30 mouse cellular contexts compared by ENCODE assay signal in genomic region chr7:131437051-131437450, GRCm38 (mm10). TPM values are rescaled to one million over a fixed set of nuclear protein-coding genes. Genes with fewer than 3 reads are reported as not detected.
DNase-seq lines count a peak whose midpoint lies in the region; ATAC-seq and TF ChIP-seq lines count a peak whose summit lies in the region.
"Had no signal": no experiment of that assay in that cellular context is flagged by ENCODE, and none has a peak within 500 bp of the region (broad histone marks: within the 10 kb centered on the region; RNA-seq: fewer than 3 reads in every experiment).

No protein-coding gene starts in this region.

- no peak overlapping the region for H3K9ac ChIP-seq in ES-E14 (ENCODE audit: insufficient read depth, low read depth, low read length, poor library complexity, severe bottlenecking)
- H3K9ac ChIP-seq in intestine, postnatal 0 days (ENCODE audit: low read depth, low read length) = no peak overlapping the region
- H3K9ac ChIP-seq: embryonic facial prominence, embryonic 13.5 days; forebrain, embryonic 13.5 days; heart, embryonic 12.5 days; heart, embryonic 15.5 days; hindbrain, embryonic 13.5 days had no signal

- peaks cover 0 to 5% of the 10 kb centered on the region in 2 experiments; a peak in 1 of 4 replicates for H3K4me1 ChIP-seq in ES-E14 (ENCODE audit: control insufficient read depth in 2 of 2, insufficient read depth in 2 of 2, low read length in 2 of 2, poor library complexity in 1 of 2)
- no peaks in the 10 kb centered on the region for H3K4me1 ChIP-seq in intestine, postnatal 0 days (replicated peaks; ENCODE audit: control insufficient read depth, insufficient read depth, low read length)
- H3K4me1 ChIP-seq: embryonic facial prominence, embryonic 10.5 days; embryonic facial prominence, embryonic 13.5 days; forebrain, embryonic 10.5 days; forebrain, embryonic 13.5 days; heart, embryonic 12.5 days; heart, embryonic 15.5 days; hindbrain, embryonic 10.5 days; hindbrain, embryonic 13.5 days had no signal

- in situ Hi-C loops in ES-E14 (cut with MboI; ENCODE audit: low sequenced_read_pairs in 2 of 2, unreplicated experiment in 2 of 2) = no loop called here

- H3K36me3 ChIP-seq in ES-E14 (ENCODE audit: control insufficient read depth, insufficient read depth, low read length, poor library complexity, severe bottlenecking) = no peaks in the 10 kb centered on the region
- peaks cover 3% of the 10 kb centered on the region; the same call in 1 of the 2 replicates for H3K36me3 ChIP-seq in intestine, postnatal 0 days (ENCODE audit: control insufficient read depth, insufficient read depth)
- H3K36me3 ChIP-seq: forebrain, embryonic 10.5 days had no signal

- no peak overlapping the region for H3K4me2 ChIP-seq in intestine, postnatal 0 days (replicated peaks; ENCODE audit: low read depth)
- H3K4me2 ChIP-seq: embryonic facial prominence, embryonic 13.5 days; forebrain, embryonic 13.5 days; heart, embryonic 12.5 days; heart, embryonic 15.5 days; hindbrain, embryonic 13.5 days had no signal

- H3K27ac ChIP-seq in ES-E14 (ENCODE audit: insufficient read depth, low read depth, low read length, poor library complexity, severe bottlenecking) = 0 out of 2 replicates have a peak overlapping the region, but pooled peaks have one; percentile 28
- no peak overlapping the region for H3K27ac ChIP-seq in intestine, postnatal 0 days (ENCODE audit: low read depth, low read length)
- H3K27ac ChIP-seq: embryonic facial prominence, embryonic 10.5 days; embryonic facial prominence, embryonic 13.5 days; forebrain, embryonic 10.5 days; forebrain, embryonic 13.5 days; gastrocnemius, adult 2 months; heart, embryonic 15.5 days; hindbrain, embryonic 10.5 days; hindbrain, embryonic 13.5 days had no signal

- H3K9me3 ChIP-seq in ES-E14 (ENCODE audit: control insufficient read depth, insufficient read depth, low read depth, low read length) = no peaks in the 10 kb centered on the region
- no peaks in the 10 kb centered on the region for H3K9me3 ChIP-seq in intestine, postnatal 0 days (ENCODE audit: control insufficient read depth)
- H3K9me3 ChIP-seq: embryonic facial prominence, embryonic 10.5 days; embryonic facial prominence, embryonic 13.5 days; forebrain, embryonic 10.5 days; forebrain, embryonic 13.5 days; heart, embryonic 12.5 days; heart, embryonic 15.5 days; hindbrain, embryonic 10.5 days; hindbrain, embryonic 13.5 days had no signal

- no peaks in the 10 kb centered on the region for H3K27me3 ChIP-seq in intestine, postnatal 0 days (replicated peaks; ENCODE audit: control insufficient read depth, insufficient read depth, low read length)
- H3K27me3 ChIP-seq: embryonic facial prominence, embryonic 13.5 days; heart, embryonic 12.5 days; heart, embryonic 15.5 days; hindbrain, embryonic 13.5 days had no signal

- 40% methylated on average over 3 of the region's 3 CpGs for WGBS in intestine, postnatal 0 days

- peak; percentile 69 for ATAC-seq in intestine, postnatal 0 days
- ATAC-seq: forebrain, embryonic 13.5 days; forebrain, embryonic 16.5 days; hindbrain, embryonic 16.5 days had no signal

- no peak for TF ChIP-seq CTCF in intestine, postnatal 0 days (IDR thresholded peaks at IDR 0.05; ENCODE audit: low read depth)

- DNase-seq in ES-E14 (ENCODE audit: low read depth, low spot score) (no peak), ZHBTc4 (ENCODE audit: low read depth, low spot score) (peak; percentile 14)
- DNase-seq in gastrocnemius, adult 8-10 months (ENCODE audit: low spot score in 2 of 2) = no peak
- no peak for DNase-seq in embryo, embryonic 10.5 days (ENCODE audit: low spot score)
- DNase-seq in spleen, postnatal 36 days (ENCODE audit: low spot score in 2 of 2) = no peak
- DNase-seq: adrenal gland, adult 2 months; adrenal gland, postnatal 14 days; B cell, adult 2 months; cerebellum, adult 11 months; cerebellum, adult 2 months; cerebellum, adult 9-11 months; cerebellum, postnatal 25 days; embryo, embryonic 11 days; gastrocnemius, adult 2 months; gastrocnemius, postnatal 25 days; heart, adult 18-20 months; heart, postnatal 10 days; heart, postnatal 36 days; kidney, adult 11 months had no signal

- H3K4me3 ChIP-seq in ES-E14 (ENCODE audit: insufficient read depth in 1 of 2, low read depth in 1 of 2, low read length in 2 of 2, poor library complexity in 1 of 2, severe bottlenecking in 1 of 2) = no peak overlapping the region
- no peak overlapping the region for H3K4me3 ChIP-seq in intestine, postnatal 0 days (ENCODE audit: low read depth, low read length)
- H3K4me3 ChIP-seq: embryonic facial prominence, embryonic 10.5 days; embryonic facial prominence, embryonic 13.5 days; forebrain, embryonic 10.5 days; forebrain, embryonic 13.5 days; gastrocnemius, adult 2 months; heart, embryonic 12.5 days; heart, embryonic 15.5 days; hindbrain, embryonic 10.5 days; hindbrain, embryonic 13.5 days had no signal

TF ChIP-seq in ES-E14, 5 proteins besides CTCF, POLR2A, EP300 and RAD21:
- TF ChIP-seq CHD2 (IDR thresholded peaks at IDR 0.05; ENCODE audit: low read depth, low read length) (no peak), ZNF384 (IDR thresholded peaks at IDR 0.05; ENCODE audit: low read depth, low read length) (no peak), ZC3H11A (IDR thresholded peaks at IDR 0.05; ENCODE audit: borderline replicate concordance, low read depth, low read length) (no peak), HCFC1 (IDR thresholded peaks at IDR 0.05; ENCODE audit: borderline replicate concordance, insufficient read depth, low read length) (no peak)
TF ChIP-seq in ES-E14: peak in this region for 0.

RNA-seq across cellular contexts. Expression of gene Acadsb, which starts 26.6 kb away (rescaled TPM):
- 11.8 and 22.4 TPM in 2 replicates for total RNA-seq in ES-E14 (2012; rRNA removed)
- 23.1 and 23.6 TPM in 2 replicates for polyA plus RNA-seq in intestine, postnatal 0 days (2015; fragmentation: Nextera tagmentation; extraction: Ambion mirVana)
- 100 to 1,000 TPM; 146 to 202 (median 176) TPM for total RNA-seq in gastrocnemius, adult 8-10 months (2022)

RNA-seq across cellular contexts. Expression of gene Ikzf5, which starts 26.7 kb away (rescaled TPM):
- 9.1 and 9.2 TPM in 2 replicates for total RNA-seq in ES-E14 (2012; rRNA removed)
- 5.6 and 5.9 TPM in 2 replicates for polyA plus RNA-seq in intestine, postnatal 0 days (2015; fragmentation: Nextera tagmentation; extraction: Ambion mirVana)
- 10 to 100 TPM; 28.3 to 38.2 (median 32.7) TPM for total RNA-seq in gastrocnemius, adult 8-10 months (2022)
